Mouse (Mus musculus): ENCODE results near the gene Ndufa1. TPM values are rescaled to one million over a fixed set of nuclear protein-coding genes. Genes with fewer than 3 reads are reported as not detected.

The Ndufa1 gene
- polyA plus RNA-seq, 1 experiment from 2014 or later = 375 TPM

Other genes starting within 250 kb of the Ndufa1 start
- 57.0 and 59.2 TPM in 2 replicates for gene Sept6, start 199.4 kb downstream of the Ndufa1 start, polyA plus RNA-seq (2014; fragmentation: Nextera tagmentation; extraction: Ambion mirVana)
- not detected in 2 replicates for gene Sowahd, start 142.3 kb downstream of the Ndufa1 start, polyA plus RNA-seq (2014; fragmentation: Nextera tagmentation; extraction: Ambion mirVana)
- gene Rpl39, start 105.8 kb downstream of the Ndufa1 start, polyA plus RNA-seq (2014; fragmentation: Nextera tagmentation; extraction: Ambion mirVana) = 502 and 510 TPM in 2 replicates
- 18.5 and 18.9 TPM in 2 replicates for gene Upf3b, start 80.8 kb downstream of the Ndufa1 start, polyA plus RNA-seq (2014; fragmentation: Nextera tagmentation; extraction: Ambion mirVana)
- 14.9 and 19.7 TPM in 2 replicates for gene Nkap, start 64.4 kb downstream of the Ndufa1 start, polyA plus RNA-seq (2014; fragmentation: Nextera tagmentation; extraction: Ambion mirVana)
- not detected in 2 replicates for gene Akap14, start 22.3 kb downstream of the Ndufa1 start, polyA plus RNA-seq (2014; fragmentation: Nextera tagmentation; extraction: Ambion mirVana)
- 15.6 and 16.6 TPM in 2 replicates for gene Rnf113a1, start 82 bp upstream of the Ndufa1 start, polyA plus RNA-seq (2014; fragmentation: Nextera tagmentation; extraction: Ambion mirVana)
- gene Gm9, start 19.9 kb upstream of the Ndufa1 start, polyA plus RNA-seq (2014; fragmentation: Nextera tagmentation; extraction: Ambion mirVana) = not detected in 2 replicates
- gene Rhox1, start 31.1 kb upstream of the Ndufa1 start, polyA plus RNA-seq (2014; fragmentation: Nextera tagmentation; extraction: Ambion mirVana) = not detected in 2 replicates
- not detected in 2 replicates for gene Rhox2a, start 53.8 kb upstream of the Ndufa1 start, polyA plus RNA-seq (2014; fragmentation: Nextera tagmentation; extraction: Ambion mirVana)
- not detected in 2 replicates for gene Rhox3a, start 58.8 kb upstream of the Ndufa1 start, polyA plus RNA-seq (2014; fragmentation: Nextera tagmentation; extraction: Ambion mirVana)
- not detected in 2 replicates for gene Rhox4a, start 74.2 kb upstream of the Ndufa1 start, polyA plus RNA-seq (2014; fragmentation: Nextera tagmentation; extraction: Ambion mirVana)
- gene Rhox3a2, start 188.9 kb upstream of the Ndufa1 start, polyA plus RNA-seq (2014; fragmentation: Nextera tagmentation; extraction: Ambion mirVana) = not detected in 2 replicates
- gene Rhox4a2, start 199.7 kb upstream of the Ndufa1 start, polyA plus RNA-seq (2014; fragmentation: Nextera tagmentation; extraction: Ambion mirVana) = 1.4 and 2.2 TPM in 2 replicates
- gene Rhox2b, start 220.9 kb upstream of the Ndufa1 start, polyA plus RNA-seq (2014; fragmentation: Nextera tagmentation; extraction: Ambion mirVana) = not detected in 2 replicates
- gene Rhox4b, start 241.3 kb upstream of the Ndufa1 start, polyA plus RNA-seq (2014; fragmentation: Nextera tagmentation; extraction: Ambion mirVana) = 0.85 and 0.86 TPM in 2 replicates

Measured in embryonic facial prominence, embryonic 11.5 days (tissue).